Mouse (Mus musculus) splenic B cell, adult 2 months (primary cell): ENCODE data around the gene Gbf1.
"Not testable (repeated sequence)": the region's sequence is repeated elsewhere in the genome, so short reads cannot be mapped to it uniquely, and the experiment has no call there.

Experiments
- DNase-seq: peaks from one replicate; pipeline ENCODE4 v3.0.0-alpha.2; 2011; ENCODE audit warnings: low read depth, low spot score
- H3K27me3 ChIP-seq: 2 replicates; pipeline ENCODE4 v1.6.1; 2012; ENCODE audit warnings: mild to moderate bottlenecking, low read length, moderate library complexity, mixed read lengths; ENCODE audit not compliant: control insufficient read depth, poor library complexity, insufficient read depth, severe bottlenecking
- H3K36me3 ChIP-seq: 2 replicates; pipeline ENCODE4 v1.6.1; 2012; ENCODE audit warnings: mild to moderate bottlenecking, low read length, moderate library complexity, mixed read lengths; ENCODE audit not compliant: control insufficient read depth, poor library complexity, insufficient read depth, severe bottlenecking

Gbf1 gene

GRCm38 (mm10) chr19:46152127-46152803 lies at the start of gene Gbf1:
Gene Gbf1 (plus strand): TSS chr19:46152509.
- Histone ChIP-seq H3K36me3 (no peaks in the 10 kb centered on the region), H3K27me3 (peaks cover 9% of the 10 kb centered on the region)
- DNase-seq, result peak; percentile 98

GRCm38 (mm10) chr19:46103437-46104186 lies 48.7 kb upstream of the Gbf1 start:
- no peak for DNase-seq
- no peaks in the 10 kb centered on the region for H3K36me3 ChIP-seq
- H3K27me3 ChIP-seq, result no peaks in the 10 kb centered on the region

- Histone ChIP-seq H3K36me3 (no peaks in the 10 kb centered on the region), H3K27me3 (no peaks in the 10 kb centered on the region)
- no peak for DNase-seq
Observed at GRCm38 (mm10) chr19:46104187-46104557, 48.1 kb upstream of the Gbf1 start.

- no peak for DNase-seq
- no peaks in the 10 kb centered on the region for H3K36me3 ChIP-seq
- H3K27me3 ChIP-seq, result no peaks in the 10 kb centered on the region
Observed at GRCm38 (mm10) chr19:46110214-46110613, 42.1 kb upstream of the Gbf1 start.

GRCm38 (mm10) chr19:46110781-46111180 lies 41.5 kb upstream of the Gbf1 start:
- no peak for DNase-seq
- Histone ChIP-seq H3K27me3 (no peaks in the 10 kb centered on the region), H3K36me3 (no peaks in the 10 kb centered on the region)

- Histone ChIP-seq H3K27me3 (no peaks in the 10 kb centered on the region), H3K36me3 (no peaks in the 10 kb centered on the region)
- DNase-seq, result no peak
Observed at GRCm38 (mm10) chr19:46114617-46115016, 37.7 kb upstream of the Gbf1 start.

GRCm38 (mm10) chr19:46119458-46119857 lies 32.9 kb upstream of the Gbf1 start:
- no peak for DNase-seq
- H3K36me3 ChIP-seq, result no peaks in the 10 kb centered on the region
- H3K27me3 ChIP-seq, result no peaks in the 10 kb centered on the region

- no peak for DNase-seq
- H3K27me3 ChIP-seq, result no peaks in the 10 kb centered on the region
- H3K36me3 ChIP-seq, result no peaks in the 10 kb centered on the region
Observed at GRCm38 (mm10) chr19:46120872-46121271, 31.4 kb upstream of the Gbf1 start.

GRCm38 (mm10) chr19:46123876-46124275 lies 28.4 kb upstream of the Gbf1 start:
- no peak for DNase-seq
- Histone ChIP-seq H3K36me3 (no peaks in the 10 kb centered on the region), H3K27me3 (no peaks in the 10 kb centered on the region; the same call in 1 of the 2 replicates)

GRCm38 (mm10) chr19:46124651-46125050 lies 27.7 kb upstream of the Gbf1 start:
- Histone ChIP-seq H3K36me3 (no peaks in the 10 kb centered on the region), H3K27me3 (no peaks in the 10 kb centered on the region; the same call in 1 of the 2 replicates)
- DNase-seq, result no peak

- H3K27me3 ChIP-seq, result no peaks in the 10 kb centered on the region; the same call in 1 of the 2 replicates
- DNase-seq, result no peak
- H3K36me3 ChIP-seq, result no peaks in the 10 kb centered on the region
Observed at GRCm38 (mm10) chr19:46126301-46126700, 26.0 kb upstream of the Gbf1 start.

GRCm38 (mm10) chr19:46129737-46130136 lies 22.6 kb upstream of the Gbf1 start:
- DNase-seq, H3K36me3 ChIP-seq: not testable (repeated sequence)

GRCm38 (mm10) chr19:46131283-46131682 lies 21.0 kb upstream of the Gbf1 start:
- no peaks in the 10 kb centered on the region for H3K36me3 ChIP-seq
- no peak for DNase-seq
- H3K27me3 ChIP-seq, result no peaks in the 10 kb centered on the region; the same call in 1 of the 2 replicates

More at GRCm38 (mm10) chr19:46129737-46130136, 22.6 kb upstream of the Gbf1 start:
- not testable (repeated sequence) for H3K27me3 ChIP-seq

GRCm38 (mm10) chr19:46131694-46132525 lies 20.4 kb upstream of the Gbf1 start, which contains the start of gene Elovl3:
Gene Elovl3 (plus strand): TSS chr19:46131897.
- peak; percentile 32 for DNase-seq
- no peaks in the 10 kb centered on the region; the same call in 1 of the 2 replicates for H3K27me3 ChIP-seq
- H3K36me3 ChIP-seq, result no peaks in the 10 kb centered on the region

GRCm38 (mm10) chr19:46132577-46132976 lies 19.7 kb upstream of the Gbf1 start:
- no peak for DNase-seq
- H3K27me3 ChIP-seq, result no peaks in the 10 kb centered on the region

More at GRCm38 (mm10) chr19:46132577-46132976, 19.7 kb upstream of the Gbf1 start:
- no peaks in the 10 kb centered on the region for H3K36me3 ChIP-seq
